In the genomic region with DNA sequence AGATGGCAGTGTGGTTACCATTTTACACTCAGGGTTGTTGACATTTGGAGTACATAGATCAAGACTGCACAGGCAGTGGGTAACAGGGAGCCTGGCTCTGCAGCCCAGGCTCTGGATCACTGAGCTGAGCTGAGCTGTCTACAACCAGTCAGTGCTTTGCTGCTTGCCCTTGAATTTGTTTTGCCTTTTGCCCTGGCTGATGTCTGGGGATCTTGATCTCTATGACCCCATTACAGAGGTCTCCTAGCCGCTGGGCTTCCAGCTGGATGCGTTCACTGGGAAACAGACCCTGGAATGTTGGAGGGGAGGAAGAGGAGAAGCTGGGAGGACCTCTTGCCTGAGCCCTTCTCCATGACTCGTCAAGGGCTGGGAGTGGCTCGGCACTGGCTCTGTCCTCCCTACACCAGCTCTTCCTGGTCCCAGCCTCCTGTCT, we compare ENCODE assay signal across 18 mouse cellular contexts. TPM values are rescaled to one million over a fixed set of nuclear protein-coding genes. Genes with fewer than 3 reads are reported as not detected.
A peak's percentile ranks its signal among the peaks of the same experiment; 100 is the strongest.
DNase-seq lines count a peak whose midpoint lies in the region; ATAC-seq and TF ChIP-seq lines count a peak whose summit lies in the region.
"Had no signal": no experiment of that assay in that cellular context is flagged by ENCODE, and none has a peak within 500 bp of the region (broad histone marks: within the 10 kb centered on the region; RNA-seq: fewer than 3 reads in every experiment).

No protein-coding gene starts in this region.

- no peak for TF ChIP-seq CTCF in liver, postnatal 0 days (IDR thresholded peaks at IDR 0.05; ENCODE audit: low read depth)

- H3K9ac ChIP-seq in liver, embryonic 11.5 days (ENCODE audit: low read depth, low read length) = no peak overlapping the region
- no peak overlapping the region for H3K9ac ChIP-seq in liver, postnatal 0 days (replicated peaks)
- no peak overlapping the region for H3K9ac ChIP-seq in intestine, embryonic 15.5 days
- H3K9ac ChIP-seq in kidney, embryonic 14.5 days (ENCODE audit: low read depth, low read length) = no peak overlapping the region
- H3K9ac ChIP-seq: forebrain, embryonic 15.5 days; liver, embryonic 13.5 days; midbrain, embryonic 13.5 days had no signal

- no peak for ATAC-seq in liver, embryonic 11.5 days (replicated peaks; ENCODE audit: low FRiP score)
- no peak for ATAC-seq in liver, postnatal 0 days
- 0 out of 2 replicates have a peak, but pooled peaks have one; percentile 29 for ATAC-seq in intestine, embryonic 15.5 days
- peak; percentile 85 for ATAC-seq in kidney, embryonic 14.5 days (ENCODE audit: low FRiP score, low TSS enrichment)
- ATAC-seq in megakaryocyte-erythroid progenitor cell, adult 5-6 weeks (replicated peaks; ENCODE audit: low FRiP score, low TSS enrichment, poor library complexity, severe bottlenecking) = 0 out of 2 replicates have a peak, but pooled peaks have one; percentile 12
- ATAC-seq: activated CD4-positive, CD25-positive, alpha-beta regulatory T cell, adult 4 months; CD4-positive, CD25-positive, alpha-beta regulatory T cell, adult 4 months; forebrain, embryonic 15.5 days; hindbrain, postnatal 0 days; midbrain, embryonic 13.5 days had no signal

- H3K27ac ChIP-seq in liver, embryonic 11.5 days (ENCODE audit: low read depth, low read length) = peak overlapping the region; percentile 38
- no peak overlapping the region for H3K27ac ChIP-seq in liver, postnatal 0 days (ENCODE audit: low read depth)
- H3K27ac ChIP-seq in intestine, embryonic 15.5 days = no peak overlapping the region
- peak overlapping the region; percentile 17; the same call in 1 of the 2 replicates for H3K27ac ChIP-seq in kidney, embryonic 14.5 days (ENCODE audit: low read depth, low read length)
- H3K27ac ChIP-seq: forebrain, embryonic 15.5 days; hindbrain, postnatal 0 days; liver, embryonic 13.5 days; midbrain, embryonic 13.5 days had no signal

- WGBS in liver, embryonic 11.5 days = 74% methylated on average over 4 of the region's 4 CpGs
- 80% methylated on average over 4 of the region's 4 CpGs for WGBS in liver, postnatal 0 days (ENCODE audit: insufficient replicate concordance)
- 50% methylated on average over 4 of the region's 4 CpGs for WGBS in intestine, embryonic 15.5 days
- 17% methylated on average over 4 of the region's 4 CpGs for WGBS in kidney, embryonic 14.5 days

- no peaks in the 10 kb centered on the region for H3K36me3 ChIP-seq in liver, embryonic 11.5 days (ENCODE audit: control insufficient read depth, insufficient read depth, low read length)
- H3K36me3 ChIP-seq in liver, postnatal 0 days (replicated peaks; ENCODE audit: insufficient read depth, low read length) = no peaks in the 10 kb centered on the region; the same call in none of the 2 replicates
- no peaks in the 10 kb centered on the region for H3K36me3 ChIP-seq in intestine, embryonic 15.5 days
- H3K36me3 ChIP-seq in kidney, embryonic 14.5 days (ENCODE audit: control insufficient read depth, insufficient read depth, low read length) = 0 out of 2 replicates have a peak, but pooled peaks cover 2% of the 10 kb centered on the region
- H3K36me3 ChIP-seq: forebrain, embryonic 15.5 days had no signal

- no peak overlapping the region for H3K4me2 ChIP-seq in liver, embryonic 11.5 days
- H3K4me2 ChIP-seq in liver, postnatal 0 days (ENCODE audit: low read depth, low read length) = no peak overlapping the region
- H3K4me2 ChIP-seq in intestine, embryonic 15.5 days (replicated peaks) = no peak overlapping the region
- H3K4me2 ChIP-seq in kidney, embryonic 14.5 days (replicated peaks; ENCODE audit: low read depth, low read length) = no peak overlapping the region
- H3K4me2 ChIP-seq: forebrain, embryonic 15.5 days; liver, embryonic 13.5 days; midbrain, embryonic 13.5 days had no signal

- H3K27me3 ChIP-seq in liver, embryonic 11.5 days (replicated peaks; ENCODE audit: control insufficient read depth, insufficient read depth, low read length) = no peaks in the 10 kb centered on the region
- H3K27me3 ChIP-seq in liver, postnatal 0 days (ENCODE audit: insufficient read depth, low read length) = no peaks in the 10 kb centered on the region
- no peaks in the 10 kb centered on the region for H3K27me3 ChIP-seq in intestine, embryonic 15.5 days (replicated peaks)
- H3K27me3 ChIP-seq in kidney, embryonic 14.5 days (ENCODE audit: control insufficient read depth, insufficient read depth, low read length) = no peaks in the 10 kb centered on the region
- H3K27me3 ChIP-seq: forebrain, embryonic 15.5 days; liver, embryonic 13.5 days; midbrain, embryonic 13.5 days had no signal

- H3K4me3 ChIP-seq in liver, embryonic 11.5 days (ENCODE audit: low read depth, low read length) = no peak overlapping the region
- no peak overlapping the region for H3K4me3 ChIP-seq in liver, postnatal 0 days (ENCODE audit: low read depth, low read length)
- no peak overlapping the region for H3K4me3 ChIP-seq in intestine, embryonic 15.5 days (replicated peaks)
- no peak overlapping the region for H3K4me3 ChIP-seq in kidney, embryonic 14.5 days (ENCODE audit: low read length)
- H3K4me3 ChIP-seq: forebrain, embryonic 15.5 days; liver, embryonic 13.5 days; midbrain, embryonic 13.5 days had no signal

- DNase-seq in liver, embryonic 11.5 days (ENCODE audit: low spot score) = no peak
- no peak for DNase-seq in liver, postnatal 0 days
- no peak for DNase-seq in left cerebral cortex, adult 18-20 months (ENCODE audit: low spot score in 2 of 2)
- no peak for DNase-seq in urinary bladder, postnatal 14 days (ENCODE audit: low spot score)
- DNase-seq: cerebellum, adult 9-11 months; gastrocnemius, postnatal 25 days; liver, embryonic 13.5 days; lung, postnatal 14 days; right cerebral cortex, postnatal 25 days; thymus, adult 2 months had no signal

- TF ChIP-seq EP300 in liver, postnatal 0 days (IDR thresholded peaks at IDR 0.05; ENCODE audit: low read depth) = no peak

- peaks cover 10% of the 10 kb centered on the region; the same call in 1 of the 2 replicates for H3K4me1 ChIP-seq in liver, embryonic 11.5 days (replicated peaks; ENCODE audit: control insufficient read depth, insufficient read depth, low read length)
- peaks cover 7% of the 10 kb centered on the region for H3K4me1 ChIP-seq in liver, postnatal 0 days (ENCODE audit: insufficient read depth)
- peaks cover 6% of the 10 kb centered on the region; the same call in 1 of the 2 replicates for H3K4me1 ChIP-seq in intestine, embryonic 15.5 days (replicated peaks)
- peaks cover 20% of the 10 kb centered on the region for H3K4me1 ChIP-seq in kidney, embryonic 14.5 days (ENCODE audit: control insufficient read depth, insufficient read depth, low read length)
- H3K4me1 ChIP-seq: forebrain, embryonic 15.5 days; midbrain, embryonic 13.5 days had no signal

- no peaks in the 10 kb centered on the region for H3K9me3 ChIP-seq in liver, embryonic 11.5 days (ENCODE audit: control insufficient read depth, low read length)
- H3K9me3 ChIP-seq in liver, postnatal 0 days (ENCODE audit: low read length) = no peaks in the 10 kb centered on the region
- H3K9me3 ChIP-seq in intestine, embryonic 15.5 days = no peaks in the 10 kb centered on the region
- no peaks in the 10 kb centered on the region for H3K9me3 ChIP-seq in kidney, embryonic 14.5 days (ENCODE audit: control insufficient read depth, low read length)
- H3K9me3 ChIP-seq: forebrain, embryonic 15.5 days; liver, embryonic 13.5 days; midbrain, embryonic 13.5 days had no signal

RNA-seq across cellular contexts. Expression of a gene that starts 10.2 kb away (rescaled TPM):
- polyA plus RNA-seq in liver, embryonic 11.5 days (2014; fragmentation: Nextera tagmentation; extraction: Ambion mirVana) = 24.7 and 26.7 TPM in 2 replicates
- polyA plus RNA-seq in liver, postnatal 0 days (2015; fragmentation: Nextera tagmentation; extraction: Ambion mirVana) = 7.6 and 7.7 TPM in 2 replicates
- polyA plus RNA-seq in intestine, embryonic 15.5 days (2015; fragmentation: Nextera tagmentation; extraction: Ambion mirVana) = 23.2 and 29.7 TPM in 2 replicates
- polyA plus RNA-seq in kidney, embryonic 14.5 days (2014; fragmentation: Nextera tagmentation; extraction: Ambion mirVana) = 22.5 and 24.3 TPM in 2 replicates
- 136 and 142 TPM in 2 replicates for total RNA-seq in megakaryocyte-erythroid progenitor cell, adult 5-6 weeks (2014; fragmentation: Nextera tagmentation)
- 97.7 and 143 TPM in 2 replicates for total RNA-seq in megakaryocyte-erythroid progenitor cell, adult 5-6 weeks (2017)
- 10 to 100 TPM; 24.8 to 25.1 TPM for total RNA-seq in left cerebral cortex, adult 18-20 months (2021)

Comparison
In these comparisons a context has a peak if more than half of its experiments do, and no peak if none do; other contexts are left out.
1. H3K27ac ChIP-seq: peak in liver, embryonic 11.5 days (single experiment) and kidney, embryonic 14.5 days (single experiment); none in liver, postnatal 0 days (single experiment) and intestine, embryonic 15.5 days (single experiment).
2. ATAC-seq: peak in intestine, embryonic 15.5 days (single experiment), kidney, embryonic 14.5 days (single experiment) and megakaryocyte-erythroid progenitor cell, adult 5-6 weeks (single experiment); none in liver, embryonic 11.5 days (single experiment) and liver, postnatal 0 days (single experiment).